In the genomic region with DNA sequence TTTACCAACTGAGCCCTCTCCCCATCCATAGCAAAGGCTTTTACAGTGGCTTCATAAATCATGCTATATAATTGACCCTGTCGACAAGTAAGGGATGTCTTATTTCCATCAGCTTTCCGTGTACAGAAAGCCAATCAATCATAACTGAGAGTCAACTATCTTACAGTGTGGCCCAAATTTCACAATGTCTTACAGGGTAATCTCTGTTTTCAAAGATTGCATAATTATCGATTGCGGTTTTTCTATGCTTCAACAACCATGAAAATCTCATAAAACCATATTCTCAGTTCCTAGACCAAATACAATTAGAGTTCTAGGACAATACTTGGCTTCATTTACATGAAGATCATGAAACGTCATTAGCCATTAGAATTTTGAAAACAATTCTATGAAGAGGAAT, we compare ENCODE assay signal across 16 mouse cellular contexts.
"Had no signal": no experiment of that assay in that cellular context is flagged by ENCODE, and none has a peak within 500 bp of the region (broad histone marks: within the 10 kb centered on the region; RNA-seq: fewer than 3 reads in every experiment).

No protein-coding gene starts in this region.

- H3K9me3 ChIP-seq: neural tube, embryonic 15.5 days; stomach, embryonic 15.5 days had no signal

- H3K4me2 ChIP-seq: neural tube, embryonic 13.5 days; neural tube, embryonic 15.5 days; stomach, embryonic 15.5 days had no signal

- H3K9ac ChIP-seq: neural tube, embryonic 13.5 days; neural tube, embryonic 15.5 days; stomach, embryonic 15.5 days had no signal

- H3K36me3 ChIP-seq: neural tube, embryonic 13.5 days; neural tube, embryonic 15.5 days; stomach, embryonic 15.5 days had no signal

- H3K4me3 ChIP-seq: neural tube, embryonic 13.5 days; neural tube, embryonic 15.5 days; stomach, embryonic 15.5 days had no signal

- H3K27me3 ChIP-seq: neural tube, embryonic 13.5 days; neural tube, embryonic 15.5 days; stomach, embryonic 15.5 days had no signal

- DNase-seq: retina, postnatal 1 day; right cerebral cortex, adult 18-20 months; right cerebral cortex, postnatal 14 days; right cerebral cortex, postnatal 25 days; right cerebral cortex, postnatal 4 days; spleen, adult 18-20 months; thymus, adult 18-20 months; thymus, adult 2 months; thymus, postnatal 14 days; thymus, postnatal 25 days; thymus, postnatal 36 days; thymus, postnatal 4 days had no signal

- H3K27ac ChIP-seq: neural tube, embryonic 13.5 days; neural tube, embryonic 15.5 days; stomach, embryonic 15.5 days; stomach, postnatal 0 days had no signal

- H3K4me1 ChIP-seq: neural tube, embryonic 13.5 days; neural tube, embryonic 15.5 days; stomach, embryonic 15.5 days had no signal
